Mouse (Mus musculus) C2C12 (cell line): ENCODE data around the gene Slc39a8.

ENCODE experiments used
- CTCF ChIP-seq: IDR thresholded peaks from one replicate; pipeline ENCODE4 v1.5.1; 2011; ENCODE audit not compliant: control insufficient read depth, insufficient read depth, insufficient read length
- MAX ChIP-seq: IDR thresholded peaks from one replicate; pipeline ENCODE4 v1.6.1; 2011; ENCODE audit warnings: mild to moderate bottlenecking, control low read depth
- MYOD1 ChIP-seq: IDR thresholded peaks from one replicate; pipeline ENCODE4 v1.6.1; 2011; ENCODE audit warnings: low read depth; ENCODE audit not compliant: control insufficient read depth, insufficient read length

GRCm38 (mm10) chr3:135856303-135856702 is 31.2 kb downstream of the Slc39a8 start:
- TF ChIP-seq CTCF (no peak), MAX (no peak), MYOD1 (no peak)
